Comparison of ENCODE assay signal across 14 mouse cellular contexts in genomic region chr8:90961603-90962002, GRCm38 (mm10).
DNase-seq lines count a peak whose midpoint lies in the region; ATAC-seq lines count a peak whose summit lies in the region.
"Had no signal": no experiment of that assay in that cellular context is flagged by ENCODE, and none has a peak within 500 bp of the region (broad histone marks: within the 10 kb centered on the region; RNA-seq: fewer than 3 reads in every experiment).

No protein-coding gene starts in this region.

- H3K27me3 ChIP-seq in heart, embryonic 10.5 days (ENCODE audit: insufficient read depth, poor library complexity, severe bottlenecking) = no peaks in the 10 kb centered on the region
- no peaks in the 10 kb centered on the region for H3K27me3 ChIP-seq in neural tube, embryonic 15.5 days (replicated peaks)

- no peak for ATAC-seq in neural tube, embryonic 15.5 days (ENCODE audit: low FRiP score)
- peak; percentile 52 to 70; a peak in 3 of 4 replicates for ATAC-seq in hematopoietic stem cell, adult 5-6 weeks (replicated peaks in 1 of 2; ENCODE audit: insufficient read depth in 1 of 2, low FRiP score in 2 of 2, low TSS enrichment in 1 of 2, low read depth in 1 of 2, poor library complexity in 2 of 2, severe bottlenecking in 2 of 2)
- ATAC-seq: liver, postnatal 0 days had no signal

- intact Hi-C loops in left cerebral cortex, postnatal 14 days (cut with DNase I) = no loop called here

- no peaks in the 10 kb centered on the region for H3K9me3 ChIP-seq in heart, embryonic 10.5 days
- H3K9me3 ChIP-seq in neural tube, embryonic 15.5 days (replicated peaks) = no peaks in the 10 kb centered on the region

- peaks cover 1% of the 10 kb centered on the region; the same call in 1 of the 2 replicates for H3K36me3 ChIP-seq in heart, embryonic 10.5 days
- H3K36me3 ChIP-seq in neural tube, embryonic 15.5 days = no peaks in the 10 kb centered on the region

- no peak overlapping the region for H3K4me3 ChIP-seq in heart, embryonic 10.5 days
- H3K4me3 ChIP-seq in neural tube, embryonic 15.5 days (replicated peaks) = no peak overlapping the region
- H3K4me3 ChIP-seq: erythroblast, embryonic 14.5 days; myocyte had no signal

- H3K4me2 ChIP-seq in neural tube, embryonic 15.5 days = peak overlapping the region; percentile 5; the same call in 1 of the 2 replicates

- no peak overlapping the region for H3K9ac ChIP-seq in neural tube, embryonic 15.5 days (replicated peaks)
- H3K9ac ChIP-seq: liver, postnatal 0 days had no signal

- 0 out of 2 replicates have a peak, but pooled peaks cover 4% of the 10 kb centered on the region for H3K4me1 ChIP-seq in heart, embryonic 10.5 days
- peaks cover 39% of the 10 kb centered on the region for H3K4me1 ChIP-seq in neural tube, embryonic 15.5 days

- no peak overlapping the region for H3K27ac ChIP-seq in heart, embryonic 10.5 days
- H3K27ac ChIP-seq in neural tube, embryonic 15.5 days (replicated peaks) = no peak overlapping the region

- DNase-seq in heart, adult 18-20 months = peak; percentile 25 to 37
- DNase-seq in heart, embryonic 10.5 days (ENCODE audit: low spot score) = no peak
- DNase-seq in neural tube, embryonic 10.5 days (ENCODE audit: extremely low spot score, low spot score) = no peak
- DNase-seq in thymus, postnatal 25 days = peak; percentile 42
- no peak for DNase-seq in urinary bladder, postnatal 10 days (ENCODE audit: low spot score)
- no peak for DNase-seq in left cerebral cortex, postnatal 14 days (ENCODE audit: low spot score in 2 of 2)
- DNase-seq: cerebellum, adult 9-10 months; kidney, adult 8-10 months; layer of hippocampus, postnatal 36 days; liver, postnatal 0 days had no signal

- WGBS in heart, embryonic 10.5 days = 78% methylated on average over 4 of the region's 4 CpGs
- WGBS in neural tube, embryonic 15.5 days = 65% methylated on average over 4 of the region's 4 CpGs

Comparison
In these comparisons a context has a peak if more than half of its experiments do, and no peak if none do; other contexts are left out.
1. DNase-seq: peak in heart, adult 18-20 months (2 of 2) and thymus, postnatal 25 days (single experiment); none in heart, embryonic 10.5 days (single experiment), neural tube, embryonic 10.5 days (single experiment), urinary bladder, postnatal 10 days (single experiment) and left cerebral cortex, postnatal 14 days (0 of 2).